Mouse (Mus musculus) layer of hippocampus, adult 11-12 months (tissue): ENCODE data around the gene Arhgap28.

Experiments
- DNase-seq: peaks from one replicate; pipeline ENCODE4 v3.0.0; 2022; ENCODE audit warnings: low spot score

Gene Arhgap28

GRCm38 (mm10) chr17:67935556-67935955, 68.4 kb downstream of the Arhgap28 start:
- DNase-seq = no peak

DNA sequence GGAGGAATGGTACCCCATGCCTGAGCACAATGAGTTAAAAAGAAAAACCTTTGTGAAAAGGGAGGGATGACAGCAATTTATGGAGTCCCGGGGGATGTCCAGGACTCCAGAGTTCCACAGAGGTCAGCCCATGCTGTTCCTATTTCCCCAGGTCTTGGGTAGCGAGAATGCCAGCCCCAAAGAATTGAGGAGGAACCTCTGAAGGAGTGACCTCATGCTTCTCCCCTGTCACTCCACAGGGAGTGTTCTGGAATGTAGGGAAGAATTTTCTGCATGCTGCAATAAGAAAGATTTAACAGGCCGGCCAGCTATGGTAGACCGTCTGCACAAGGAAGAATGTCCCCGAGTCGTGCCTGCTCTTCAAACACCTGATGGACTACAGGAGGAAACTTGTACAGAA, 72.5 kb downstream of the Arhgap28 start:
- no peak for DNase-seq

DNA sequence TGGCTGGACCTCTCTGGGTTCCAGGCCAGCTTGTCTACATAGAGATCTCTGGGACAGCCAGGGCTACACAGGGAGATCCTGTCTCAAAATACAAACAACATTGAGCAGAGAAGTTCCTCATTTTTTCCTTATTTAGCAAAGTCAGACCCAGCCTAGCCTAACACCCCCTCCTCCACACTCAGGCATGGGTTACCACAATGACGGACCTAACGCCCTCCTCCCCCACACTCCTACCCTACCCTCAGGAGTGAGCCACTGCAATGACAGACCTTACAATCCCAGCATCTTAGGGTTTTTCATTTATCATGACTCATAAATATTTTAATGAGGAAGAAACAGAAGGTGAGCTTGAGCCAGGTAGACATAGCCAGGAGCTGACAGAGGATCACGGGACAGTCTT, 73.0 kb downstream of the Arhgap28 start:
- DNase-seq = no peak

GRCm38 (mm10) chr17:67930467-67930866, 73.5 kb downstream of the Arhgap28 start:
- DNase-seq = no peak

DNA sequence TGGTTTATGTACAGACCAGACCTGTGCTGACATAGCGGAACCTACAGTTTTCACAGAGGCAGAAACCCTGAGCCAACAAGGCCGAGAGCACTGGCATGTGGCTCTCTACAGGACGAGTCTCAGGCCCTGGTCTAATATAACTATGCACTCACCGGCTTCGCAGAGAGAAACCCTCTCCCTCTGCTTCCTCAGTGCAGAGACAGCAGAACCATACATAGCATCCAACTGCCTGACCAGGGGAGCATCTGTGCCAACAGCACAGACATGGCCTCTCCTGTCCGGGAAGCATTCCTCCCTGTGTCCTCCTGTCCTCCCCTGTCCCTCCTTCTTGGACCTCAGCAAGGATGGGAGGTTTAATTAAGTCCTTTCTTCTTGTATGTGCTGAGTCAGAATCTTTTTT, 75.6 kb downstream of the Arhgap28 start:
- no peak for DNase-seq

DNA sequence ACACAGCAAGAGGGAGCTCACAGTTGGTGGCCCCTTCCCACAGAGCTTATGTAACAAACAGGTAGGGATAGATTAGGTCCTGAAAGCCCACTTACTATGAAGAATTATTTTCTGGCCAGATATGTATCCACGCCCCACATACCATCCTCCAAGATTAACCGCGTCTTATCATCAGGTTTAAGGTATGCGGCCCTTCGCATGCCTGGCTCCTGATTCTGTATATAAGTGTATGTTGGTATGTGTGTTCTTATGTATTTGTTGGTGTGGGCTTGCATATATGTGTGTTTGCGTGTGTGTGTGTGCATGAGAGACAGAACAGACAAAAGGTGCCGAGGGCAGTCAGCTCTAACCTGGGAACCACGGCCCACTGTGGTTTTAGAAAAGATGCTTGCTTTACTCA, 76.1 kb downstream of the Arhgap28 start:
- DNase-seq = no peak

DNA sequence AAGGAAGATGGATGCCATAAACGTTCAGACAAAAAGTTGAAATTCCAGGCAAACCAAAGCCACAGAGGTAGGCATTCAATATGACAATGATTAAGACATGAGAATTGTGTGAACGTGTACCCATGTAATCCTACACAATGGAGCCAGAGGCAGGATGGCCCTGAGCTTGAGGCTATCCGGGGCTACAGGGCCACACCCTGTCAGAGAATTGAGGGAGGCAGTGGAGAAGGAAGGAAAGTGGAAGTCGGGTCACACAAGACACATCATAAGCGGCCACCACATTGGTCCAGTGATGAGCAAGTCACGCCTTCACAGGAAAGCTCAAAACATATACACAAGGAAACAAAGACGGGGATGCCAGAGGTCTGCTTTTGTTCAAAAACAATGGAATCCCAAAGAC, 84.0 kb downstream of the Arhgap28 start:
- no peak for DNase-seq

DNA sequence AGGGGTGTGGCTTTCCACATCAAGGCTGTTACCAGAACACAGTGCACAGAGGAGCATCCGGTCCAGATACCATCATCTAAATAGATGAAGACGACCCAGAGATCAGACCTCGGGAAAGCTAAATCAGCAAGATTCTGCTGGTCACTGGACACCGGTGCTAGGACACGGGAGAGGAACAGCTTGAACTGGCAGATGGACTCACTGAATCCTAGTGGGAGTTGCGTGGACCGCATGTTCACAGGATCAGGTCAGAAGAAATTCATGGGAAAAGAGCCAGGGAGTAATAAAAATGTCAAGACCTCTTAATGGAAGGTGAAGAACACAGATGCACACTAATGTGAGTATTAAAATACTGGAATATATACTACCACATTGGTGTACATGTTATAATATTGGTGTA, 85.7 kb downstream of the Arhgap28 start:
- DNase-seq = no peak

- DNase-seq = no peak
Measured at GRCm38 (mm10) chr17:67916901-67917300, 87.0 kb downstream of the Arhgap28 start.

DNA sequence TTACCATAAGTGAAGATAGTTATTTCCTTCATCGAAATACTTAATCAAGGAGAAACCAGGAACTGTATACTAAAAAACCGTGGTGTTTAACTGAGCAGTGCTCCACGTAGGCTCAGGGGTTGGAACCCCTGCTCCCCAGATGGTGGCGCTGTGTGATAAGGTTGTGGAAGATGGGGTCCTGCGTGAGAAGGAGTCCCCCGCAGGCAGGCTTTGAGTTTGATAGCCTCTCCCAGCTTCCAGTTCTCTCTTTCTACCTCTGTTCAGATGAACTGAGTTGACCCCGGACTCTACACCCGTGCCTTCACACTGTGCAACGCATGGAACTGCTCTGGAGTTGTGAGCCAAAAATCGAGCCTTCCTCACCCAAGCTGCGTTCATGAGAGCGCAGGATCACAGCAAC, 91.3 kb downstream of the Arhgap28 start:
- DNase-seq = peak; percentile 11

DNA sequence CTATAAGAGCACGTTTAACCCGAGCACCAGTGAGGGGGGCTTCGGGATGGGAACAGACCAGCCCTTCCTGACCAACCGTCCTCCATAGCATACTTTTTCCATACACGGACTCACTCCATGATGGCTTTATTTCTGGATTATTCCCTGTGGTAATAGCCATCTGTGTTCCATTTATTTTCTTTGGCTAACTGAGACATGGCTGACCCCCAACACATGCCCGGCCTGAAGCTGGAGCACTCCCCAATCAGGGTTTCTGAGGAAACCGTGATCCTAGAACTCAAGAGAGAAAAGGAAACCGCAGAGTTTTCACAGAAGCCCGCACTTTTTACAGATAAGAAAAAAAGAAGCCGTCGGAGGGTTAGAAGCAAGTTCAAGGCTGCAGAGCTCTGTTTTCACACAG, 91.9 kb downstream of the Arhgap28 start:
- no peak for DNase-seq

- no peak for DNase-seq
Measured at GRCm38 (mm10) chr17:67908537-67908936, 95.4 kb downstream of the Arhgap28 start.

DNA sequence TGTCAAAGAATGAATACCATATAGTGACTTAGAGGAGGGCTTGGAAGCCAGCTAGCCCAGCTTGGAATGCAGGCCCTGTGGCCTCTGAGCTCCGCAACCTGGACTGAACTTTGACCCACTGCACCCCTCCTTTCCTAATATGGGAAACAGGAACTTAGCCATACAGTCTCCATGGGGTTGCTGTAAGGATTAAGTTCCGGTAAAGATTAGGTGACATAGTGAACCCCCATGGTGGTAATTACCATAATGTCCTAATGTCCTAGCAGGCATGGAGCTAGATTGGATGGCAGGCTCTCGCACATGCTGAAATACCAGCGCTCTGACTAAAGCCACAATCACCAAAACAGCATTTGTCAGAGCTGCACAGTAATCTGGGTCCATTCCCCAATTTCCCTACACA, 95.8 kb downstream of the Arhgap28 start:
- DNase-seq = no peak

DNA sequence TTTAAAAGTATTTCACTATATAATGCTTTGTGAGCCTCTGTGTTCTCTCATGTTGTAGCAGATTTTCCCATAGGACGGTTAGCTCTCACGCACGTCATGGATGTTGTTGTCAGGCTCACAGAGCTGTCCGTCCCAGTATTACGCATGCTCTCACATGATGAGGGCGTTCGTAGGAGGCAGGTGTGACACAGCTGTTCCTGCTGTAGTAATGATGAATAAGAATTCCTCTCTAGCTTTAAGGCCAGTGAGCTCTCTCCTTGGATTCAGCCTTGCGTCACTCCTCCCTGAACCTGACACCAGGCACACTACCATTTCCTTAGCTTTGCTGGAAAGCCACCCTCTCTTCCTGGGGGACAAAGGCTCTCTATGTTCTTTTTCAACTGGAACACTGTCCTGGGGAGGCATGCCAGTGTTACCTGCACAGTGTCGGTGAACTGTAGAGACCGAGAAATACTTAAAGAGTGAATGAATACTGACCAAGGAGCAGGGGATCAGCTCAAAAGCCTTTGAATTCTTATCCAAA, 96.3 kb downstream of the Arhgap28 start:
- no peak for DNase-seq

DNA sequence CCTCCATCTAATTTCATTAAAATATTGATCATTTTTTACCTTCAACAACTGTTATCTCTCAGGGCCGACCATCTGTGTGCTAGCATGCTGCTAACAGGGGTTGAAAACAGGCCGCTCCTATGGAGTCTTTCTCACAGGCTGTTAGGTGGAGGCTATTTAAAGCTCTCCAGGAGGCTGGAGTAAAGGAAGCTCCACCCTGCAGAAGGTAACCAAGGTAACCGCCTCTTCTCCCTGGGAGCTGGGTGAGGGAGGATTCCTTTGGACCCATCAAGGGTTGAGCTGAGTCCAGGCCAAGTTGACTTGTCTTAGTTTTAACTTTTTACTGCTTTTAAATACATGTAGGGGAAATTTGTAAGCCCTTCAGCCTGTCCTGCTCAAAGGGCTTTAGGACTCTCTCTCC, 97.7 kb downstream of the Arhgap28 start:
- DNase-seq = no peak

- no peak for DNase-seq
Measured at GRCm38 (mm10) chr17:67904315-67904944, 99.5 kb downstream of the Arhgap28 start.

DNA sequence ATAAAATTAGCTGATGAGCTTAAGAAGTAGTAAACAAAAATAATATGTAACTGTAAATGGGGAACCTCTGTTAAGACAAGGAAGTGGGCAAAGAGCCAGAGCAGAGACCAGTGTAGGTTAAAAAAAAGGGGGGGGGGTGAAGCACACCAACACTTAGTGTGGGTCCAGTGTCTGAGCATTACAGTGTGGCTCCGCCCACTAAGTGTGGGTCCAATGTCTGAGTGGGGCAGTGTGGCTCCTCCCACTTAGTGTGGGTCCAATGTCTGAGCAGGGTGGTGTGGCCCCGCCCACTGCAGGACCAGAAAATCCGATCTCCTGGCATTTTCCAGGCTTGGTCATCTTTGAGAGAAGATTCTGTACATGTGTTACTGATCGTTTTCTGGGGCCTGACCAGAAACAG, 101.1 kb downstream of the Arhgap28 start:
- no peak for DNase-seq

DNA sequence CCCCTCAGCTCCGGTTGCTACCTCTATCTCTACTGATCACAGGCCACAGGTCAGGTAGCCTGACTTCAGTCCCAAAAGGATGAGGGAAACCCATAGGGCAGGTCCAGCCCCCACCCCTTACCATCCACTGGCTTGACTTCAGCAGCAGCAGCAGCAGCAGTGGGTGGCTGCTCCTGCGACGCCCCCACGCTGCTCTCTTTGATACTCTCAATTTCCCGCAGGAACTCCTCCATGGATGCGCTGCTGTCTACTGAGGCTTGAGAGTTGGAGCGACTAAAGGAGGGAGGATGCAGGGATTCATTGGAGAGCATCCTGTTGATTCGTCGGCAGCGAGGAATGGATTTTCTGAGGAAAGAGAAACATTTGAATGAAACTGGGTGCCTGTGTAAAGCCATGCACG, 102.8 kb downstream of the Arhgap28 start:
- DNase-seq = no peak

GRCm38 (mm10) chr17:67899376-67899775, 104.5 kb downstream of the Arhgap28 start:
- no peak for DNase-seq

GRCm38 (mm10) chr17:67896413-67896812, 107.5 kb downstream of the Arhgap28 start:
- DNase-seq = no peak

DNA sequence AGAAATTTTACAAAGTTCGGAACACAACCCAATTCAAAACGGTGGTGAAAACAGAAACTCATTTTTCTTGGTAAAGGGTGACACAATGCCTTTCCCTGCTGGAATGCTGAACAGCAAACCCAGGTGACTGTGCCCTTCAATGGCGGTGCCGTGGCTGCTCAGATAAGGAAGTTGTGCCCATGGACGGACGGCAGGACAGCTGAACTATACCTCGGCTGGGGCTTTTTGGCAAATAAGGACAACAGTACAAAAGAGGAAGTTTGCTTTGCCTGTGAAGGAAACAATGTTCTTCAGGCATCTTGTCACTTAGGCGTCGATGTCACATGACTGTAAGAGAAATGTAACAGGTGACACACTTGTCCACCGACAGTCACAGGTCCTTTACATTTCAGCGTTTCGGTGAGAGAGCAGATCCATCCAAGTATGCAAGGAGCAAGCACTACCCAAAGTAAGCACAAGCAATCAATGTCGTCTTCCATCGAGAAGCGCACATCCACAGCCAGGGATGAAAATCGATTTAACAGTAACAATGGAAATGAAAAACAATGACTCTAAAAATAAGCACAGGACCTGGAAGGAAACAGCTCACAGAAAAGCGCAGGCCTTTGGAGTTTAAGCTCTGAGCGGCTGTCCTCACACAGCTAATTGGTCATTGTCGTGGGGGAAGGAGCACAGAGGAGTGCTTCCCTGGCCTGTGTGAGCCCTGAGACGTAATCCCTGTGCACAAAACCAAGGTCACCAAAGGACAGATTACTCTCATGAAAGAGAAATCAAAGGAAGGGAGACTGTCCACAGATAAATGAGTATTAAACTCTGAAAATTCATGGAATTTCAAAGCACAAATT, 114.2 kb downstream of the Arhgap28 start:
- DNase-seq = no peak

GRCm38 (mm10) chr17:67888081-67888480, 115.8 kb downstream of the Arhgap28 start:
- no peak for DNase-seq

- no peak for DNase-seq
Measured at GRCm38 (mm10) chr17:67886326-67886725, 117.6 kb downstream of the Arhgap28 start.

DNA sequence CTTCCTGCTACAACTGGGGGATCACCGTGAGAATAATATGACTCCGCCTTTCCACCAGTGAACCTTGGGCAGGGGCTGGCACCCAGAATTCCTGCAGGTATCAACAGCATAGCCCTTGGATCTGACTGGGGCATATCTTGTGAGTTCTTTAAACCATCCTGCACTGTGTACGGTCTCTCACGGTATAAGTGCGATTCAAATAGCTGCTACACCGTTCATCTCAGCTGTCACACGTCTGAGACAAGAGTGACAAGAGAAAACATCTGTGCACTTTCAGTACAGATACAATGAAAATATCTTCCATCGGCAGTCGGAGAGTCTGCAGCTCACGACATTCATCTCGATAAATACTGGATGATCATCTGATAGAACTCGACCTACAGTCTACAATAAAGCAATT, 126.3 kb downstream of the Arhgap28 start:
- no peak for DNase-seq
